Mouse (Mus musculus): ENCODE data around the gene Rapgef4. TPM values are rescaled to one million over a fixed set of nuclear protein-coding genes. Genes with fewer than 3 reads are reported as not detected.
"Not testable (repeated sequence)": the region's sequence is repeated elsewhere in the genome, so short reads cannot be mapped to it uniquely, and the experiment has no call there.

The Rapgef4 gene
- total RNA-seq, 2 experiments from 2014 or later: not detected

- ATAC-seq (replicated peaks; ENCODE audit: low FRiP score, low TSS enrichment, poor library complexity, severe bottlenecking): no peak
Observed at GRCm38 (mm10) chr2:72056081-72056874, 75.2 kb downstream of the Rapgef4 start.

- ATAC-seq (replicated peaks; ENCODE audit: low FRiP score, low TSS enrichment, poor library complexity, severe bottlenecking): no peak
Observed at GRCm38 (mm10) chr2:72062931-72063330, 81.9 kb downstream of the Rapgef4 start.

GRCm38 (mm10) chr2:72068505-72068904 lies 87.5 kb downstream of the Rapgef4 start:
- ATAC-seq (replicated peaks; ENCODE audit: low FRiP score, low TSS enrichment, poor library complexity, severe bottlenecking): no peak

GRCm38 (mm10) chr2:72070086-72070485 lies 89.0 kb downstream of the Rapgef4 start:
- no peak for ATAC-seq (replicated peaks; ENCODE audit: low FRiP score, low TSS enrichment, poor library complexity, severe bottlenecking)

GRCm38 (mm10) chr2:72073121-72073520 lies 92.1 kb downstream of the Rapgef4 start:
- ATAC-seq (replicated peaks; ENCODE audit: low FRiP score, low TSS enrichment, poor library complexity, severe bottlenecking): not testable (repeated sequence)

- ATAC-seq (replicated peaks; ENCODE audit: low FRiP score, low TSS enrichment, poor library complexity, severe bottlenecking): no peak
Observed at GRCm38 (mm10) chr2:72074999-72075561, 94.0 kb downstream of the Rapgef4 start.

- ATAC-seq (replicated peaks; ENCODE audit: low FRiP score, low TSS enrichment, poor library complexity, severe bottlenecking): no peak
Observed at GRCm38 (mm10) chr2:72077490-72078139, 96.6 kb downstream of the Rapgef4 start.

GRCm38 (mm10) chr2:72078140-72078521 lies 97.1 kb downstream of the Rapgef4 start:
- no peak for ATAC-seq (replicated peaks; ENCODE audit: low FRiP score, low TSS enrichment, poor library complexity, severe bottlenecking)

- ATAC-seq (replicated peaks; ENCODE audit: low FRiP score, low TSS enrichment, poor library complexity, severe bottlenecking): no peak
Observed at GRCm38 (mm10) chr2:72079110-72079509, 98.1 kb downstream of the Rapgef4 start.

- no peak for ATAC-seq (replicated peaks; ENCODE audit: low FRiP score, low TSS enrichment, poor library complexity, severe bottlenecking)
Observed at GRCm38 (mm10) chr2:72082846-72083245, 101.8 kb downstream of the Rapgef4 start.

- no peak for ATAC-seq (replicated peaks; ENCODE audit: low FRiP score, low TSS enrichment, poor library complexity, severe bottlenecking)
Observed at GRCm38 (mm10) chr2:72088886-72089285, 107.8 kb downstream of the Rapgef4 start.

GRCm38 (mm10) chr2:72090061-72090460 lies 109.0 kb downstream of the Rapgef4 start:
- no peak for ATAC-seq (replicated peaks; ENCODE audit: low FRiP score, low TSS enrichment, poor library complexity, severe bottlenecking)

GRCm38 (mm10) chr2:72092046-72092445 lies 111.0 kb downstream of the Rapgef4 start:
- ATAC-seq (replicated peaks; ENCODE audit: low FRiP score, low TSS enrichment, poor library complexity, severe bottlenecking): no peak

GRCm38 (mm10) chr2:72093402-72094037 lies 112.5 kb downstream of the Rapgef4 start:
- no peak for ATAC-seq (replicated peaks; ENCODE audit: low FRiP score, low TSS enrichment, poor library complexity, severe bottlenecking)

GRCm38 (mm10) chr2:72094038-72094437 lies 113.0 kb downstream of the Rapgef4 start:
- ATAC-seq (replicated peaks; ENCODE audit: low FRiP score, low TSS enrichment, poor library complexity, severe bottlenecking): no peak

- ATAC-seq (replicated peaks; ENCODE audit: low FRiP score, low TSS enrichment, poor library complexity, severe bottlenecking): no peak
Observed at GRCm38 (mm10) chr2:72094446-72094845, 113.4 kb downstream of the Rapgef4 start.

GRCm38 (mm10) chr2:72095002-72095401 lies 114.0 kb downstream of the Rapgef4 start:
- ATAC-seq (replicated peaks; ENCODE audit: low FRiP score, low TSS enrichment, poor library complexity, severe bottlenecking): no peak

GRCm38 (mm10) chr2:72096345-72096744 lies 115.3 kb downstream of the Rapgef4 start:
- ATAC-seq (replicated peaks; ENCODE audit: low FRiP score, low TSS enrichment, poor library complexity, severe bottlenecking): peak; percentile 78; the same call in 1 of the 2 replicates

GRCm38 (mm10) chr2:72098366-72098765 lies 117.3 kb downstream of the Rapgef4 start:
- ATAC-seq (replicated peaks; ENCODE audit: low FRiP score, low TSS enrichment, poor library complexity, severe bottlenecking): no peak

- no peak for ATAC-seq (replicated peaks; ENCODE audit: low FRiP score, low TSS enrichment, poor library complexity, severe bottlenecking)
Observed at GRCm38 (mm10) chr2:72104604-72105003, 123.6 kb downstream of the Rapgef4 start.

Data from megakaryocyte-erythroid progenitor cell, adult 5-6 weeks (primary cell).